Mouse (Mus musculus): ENCODE results near the gene Hist2h3b.
"Not testable (repeated sequence)": the region's sequence is repeated elsewhere in the genome, so short reads cannot be mapped to it uniquely, and the experiment has no call there.

Hist2h3b gene

DNA sequence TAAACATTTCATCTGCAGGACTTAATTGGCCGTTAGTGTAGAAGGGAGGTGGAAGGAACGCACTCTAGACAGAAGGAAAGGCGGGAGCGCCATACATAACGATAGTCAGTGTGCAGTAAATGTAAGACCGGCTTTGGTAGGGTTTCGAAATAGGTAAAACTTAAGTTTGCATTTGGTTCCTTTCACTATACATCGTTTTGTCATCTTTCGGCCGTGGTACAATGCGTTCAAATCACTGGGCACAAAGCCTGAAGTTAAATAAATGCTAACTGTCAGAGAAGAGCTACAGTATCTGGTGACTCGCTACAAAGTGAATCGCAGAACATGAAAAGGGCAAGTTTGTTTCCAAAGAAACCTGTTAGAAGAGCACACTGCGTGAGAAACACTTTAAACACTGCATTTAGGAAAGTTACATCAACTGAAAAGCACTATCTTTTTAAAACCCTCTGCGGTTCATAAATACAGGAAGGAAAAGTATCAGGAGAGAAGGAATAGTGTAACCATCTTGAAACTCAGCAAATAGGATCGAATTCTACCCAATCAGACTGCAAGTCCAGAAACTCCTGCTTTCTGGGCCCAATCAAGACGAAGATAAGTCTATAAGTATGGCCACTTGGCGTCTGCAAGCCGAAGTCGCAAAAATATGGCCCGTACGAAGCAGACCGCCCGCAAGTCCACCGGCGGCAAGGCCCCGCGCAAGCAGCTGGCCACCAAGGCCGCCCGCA is at the start of gene Hist2h3b:
Hist2h3b (plus strand) TSS at position 604 of the 725 bp plus-strand sequence.
- peak; percentile 75 to 77 for DNase-seq (ENCODE audit: low spot score in 2 of 2)

DNA sequence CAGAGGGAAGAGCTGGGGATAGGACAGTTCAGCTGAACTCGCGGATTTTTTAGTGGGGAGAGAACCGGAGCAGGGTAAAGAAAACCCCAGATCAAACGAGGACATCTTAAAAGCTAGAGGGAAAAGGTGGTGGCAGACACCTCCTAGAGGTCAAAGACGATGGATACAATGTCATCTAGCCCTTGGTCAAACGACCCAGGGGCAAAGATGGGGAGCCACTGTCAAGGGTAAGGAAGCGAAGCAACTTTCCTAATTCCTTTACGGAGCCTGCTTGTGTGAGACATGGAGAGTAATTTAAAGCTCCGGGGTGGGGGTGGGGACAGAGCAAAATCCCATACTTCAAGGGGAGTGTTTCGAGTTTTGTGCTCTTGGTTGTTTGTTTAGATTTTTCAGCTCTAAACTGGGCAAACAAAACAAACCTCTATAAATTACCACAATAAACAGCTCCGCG is 49.2 kb upstream of the Hist2h3b start:
- no peak for DNase-seq (ENCODE audit: low spot score in 2 of 2)

DNA sequence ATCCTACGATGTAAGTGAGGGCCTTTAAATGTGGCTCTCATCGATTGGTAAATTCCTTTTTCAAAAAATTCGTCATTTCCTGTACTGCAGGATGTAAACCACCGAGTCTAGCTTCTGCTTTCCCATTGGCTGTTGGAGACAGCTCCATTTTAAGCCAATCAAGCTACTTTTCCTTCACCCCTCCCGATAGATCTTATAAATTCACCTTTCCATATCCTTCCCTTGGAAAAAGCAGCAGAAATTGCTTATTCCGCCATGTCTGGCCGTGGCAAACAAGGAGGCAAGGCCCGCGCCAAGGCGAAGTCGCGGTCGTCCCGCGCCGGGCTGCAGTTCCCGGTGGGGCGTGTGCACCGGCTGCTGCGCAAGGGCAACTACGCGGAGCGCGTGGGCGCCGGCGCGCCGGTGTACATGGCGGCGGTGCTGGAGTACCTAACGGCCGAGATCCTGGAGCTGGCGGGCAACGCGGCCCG is 48.8 kb upstream of the Hist2h3b start, which contains the start of the genes Bola1 and Hist2h2ab:
Bola1 (minus strand) TSS at position 49 of the 470 bp plus-strand sequence.
Hist2h2ab (plus strand) TSS at position 205 of the 470 bp plus-strand sequence.
- peak; percentile 64 to 65 for DNase-seq (ENCODE audit: low spot score in 2 of 2)

DNA sequence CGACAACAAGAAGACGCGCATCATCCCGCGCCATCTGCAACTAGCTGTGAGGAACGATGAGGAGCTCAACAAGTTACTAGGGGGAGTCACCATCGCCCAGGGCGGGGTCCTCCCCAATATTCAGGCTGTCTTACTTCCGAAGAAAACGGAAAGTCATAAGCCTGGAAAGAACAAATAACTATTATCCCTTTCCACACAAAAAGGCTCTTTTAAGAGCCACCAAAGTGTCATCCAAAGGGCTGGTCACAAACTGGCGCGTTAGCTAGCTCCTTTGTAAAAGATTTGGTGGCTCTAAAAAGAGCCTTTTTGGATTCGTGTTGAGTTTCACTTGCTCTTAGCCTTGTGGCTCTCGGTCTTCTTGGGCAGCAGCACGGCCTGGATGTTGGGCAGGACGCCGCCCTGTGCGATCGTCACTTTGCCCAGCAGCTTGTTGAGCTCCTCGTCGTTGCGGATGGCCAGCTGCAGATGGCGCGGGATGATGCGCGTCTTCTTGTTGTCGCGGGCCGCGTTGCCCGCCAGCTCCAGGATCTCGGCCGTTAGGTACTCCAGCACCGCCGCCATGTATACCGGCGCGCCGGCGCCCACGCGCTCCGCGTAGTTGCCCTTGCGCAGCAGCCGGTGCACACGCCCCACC is 48.2 kb upstream of the Hist2h3b start:
- DNase-seq (ENCODE audit: low spot score in 2 of 2): not testable (repeated sequence)

DNA sequence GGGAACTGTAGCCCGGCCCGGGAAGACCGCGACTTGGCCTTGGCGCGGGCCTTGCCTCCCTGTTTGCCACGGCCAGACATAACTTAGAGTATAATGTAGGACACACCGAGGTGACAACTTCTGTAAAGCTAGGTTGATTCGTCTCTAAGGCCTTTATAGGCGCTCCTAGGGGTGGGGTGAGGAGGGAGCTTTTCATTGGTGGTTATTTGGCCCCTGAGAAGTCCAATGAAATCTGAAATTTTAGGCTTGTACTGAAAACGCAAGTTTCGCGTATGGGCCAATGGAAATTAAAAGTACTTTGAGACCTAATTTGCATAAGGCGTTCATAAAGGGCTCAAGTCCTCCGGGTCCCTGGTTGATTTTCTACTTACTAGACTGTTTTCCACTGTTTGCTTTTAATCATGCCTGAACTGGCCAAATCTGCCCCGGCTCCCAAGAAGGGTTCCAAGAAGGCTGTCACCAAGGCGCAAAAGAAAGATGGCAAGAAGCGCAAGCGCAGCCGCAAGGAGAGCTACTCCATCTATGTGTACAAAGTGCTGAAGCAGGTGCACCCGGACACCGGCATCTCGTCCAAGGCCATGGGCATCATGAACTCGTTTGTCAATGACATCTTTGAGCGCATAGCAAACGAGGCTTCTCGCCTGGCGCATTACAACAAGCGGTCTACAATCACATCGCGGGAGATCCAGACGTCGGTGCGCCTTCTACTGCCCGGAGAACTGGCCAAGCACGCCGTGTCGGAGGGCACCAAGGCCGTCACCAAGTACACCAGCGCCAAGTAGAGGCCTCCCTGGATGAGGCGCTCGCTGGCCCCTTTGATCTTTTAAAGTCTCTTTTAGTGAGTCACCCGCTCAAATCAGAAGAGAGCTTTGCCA is 47.5 kb upstream of the Hist2h3b start, which contains the start of the genes Hist2h2ac and Hist2h2be:
Hist2h2ac (minus strand) TSS at position 116 of the 875 bp plus-strand sequence.
Hist2h2be (plus strand) TSS at position 355 of the 875 bp plus-strand sequence.
- DNase-seq (ENCODE audit: low spot score in 2 of 2): peak; percentile 71 to 76

DNA sequence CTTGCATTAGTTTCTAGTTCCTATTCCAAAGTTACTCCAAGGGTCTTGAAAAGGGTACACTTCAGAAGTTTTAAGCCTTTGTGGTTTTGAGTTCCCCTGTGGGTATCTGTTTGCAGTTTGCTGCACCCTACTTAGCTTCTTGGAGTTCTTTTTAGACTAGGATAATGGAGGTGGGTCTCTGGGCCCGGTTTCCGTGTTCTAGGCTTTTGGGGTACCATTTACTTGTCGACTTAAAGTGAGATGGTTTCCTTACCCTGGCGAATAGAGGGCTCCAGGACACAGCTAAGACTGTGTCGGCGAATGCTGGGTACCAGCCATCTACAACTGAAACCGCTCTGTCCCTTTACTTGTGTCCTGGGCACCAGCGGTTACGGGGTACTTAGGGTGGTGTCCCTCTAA is 46.8 kb upstream of the Hist2h3b start:
- no peak for DNase-seq (ENCODE audit: low spot score in 2 of 2)

DNA sequence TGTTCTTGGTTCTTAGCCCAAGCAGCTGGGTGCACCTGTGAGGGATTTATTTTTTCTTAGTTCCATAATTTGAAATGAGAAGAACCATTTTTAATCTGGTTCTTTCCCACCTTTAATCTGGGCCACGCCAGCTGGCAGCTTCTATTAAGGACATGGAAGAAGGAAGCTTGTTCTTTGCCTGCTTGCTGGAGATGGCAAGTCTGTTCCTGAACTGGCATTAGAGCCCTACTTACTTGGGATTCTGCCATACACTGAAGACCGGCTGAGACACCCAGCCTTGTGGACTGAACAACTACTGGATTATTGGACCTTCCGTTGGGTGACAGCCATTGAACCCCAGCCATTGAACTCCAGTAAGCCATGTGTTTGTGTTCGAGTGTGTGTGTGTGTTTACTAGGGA is 45.7 kb upstream of the Hist2h3b start:
- DNase-seq (ENCODE audit: low spot score in 2 of 2): no peak

DNA sequence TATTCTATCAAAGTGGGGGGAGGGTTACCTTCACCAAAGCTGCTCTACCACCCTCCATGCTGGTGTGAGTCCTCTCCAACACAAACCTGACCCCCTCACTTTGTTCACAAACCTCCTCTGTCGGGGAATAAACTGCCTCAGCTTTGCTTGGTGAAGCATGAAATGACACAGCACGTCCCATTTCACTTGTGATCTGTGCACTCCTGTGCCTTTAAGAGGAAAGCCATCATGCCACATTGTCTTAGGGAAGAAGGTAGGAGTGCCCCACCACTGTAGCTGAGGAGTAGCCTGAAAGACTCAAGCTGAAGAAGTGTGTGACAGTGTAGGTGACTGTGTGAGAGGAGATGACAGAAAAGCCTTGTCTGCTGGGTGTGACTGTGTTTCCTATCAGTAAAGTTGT is 43.0 kb upstream of the Hist2h3b start:
- no peak for DNase-seq (ENCODE audit: low spot score in 2 of 2)

DNA sequence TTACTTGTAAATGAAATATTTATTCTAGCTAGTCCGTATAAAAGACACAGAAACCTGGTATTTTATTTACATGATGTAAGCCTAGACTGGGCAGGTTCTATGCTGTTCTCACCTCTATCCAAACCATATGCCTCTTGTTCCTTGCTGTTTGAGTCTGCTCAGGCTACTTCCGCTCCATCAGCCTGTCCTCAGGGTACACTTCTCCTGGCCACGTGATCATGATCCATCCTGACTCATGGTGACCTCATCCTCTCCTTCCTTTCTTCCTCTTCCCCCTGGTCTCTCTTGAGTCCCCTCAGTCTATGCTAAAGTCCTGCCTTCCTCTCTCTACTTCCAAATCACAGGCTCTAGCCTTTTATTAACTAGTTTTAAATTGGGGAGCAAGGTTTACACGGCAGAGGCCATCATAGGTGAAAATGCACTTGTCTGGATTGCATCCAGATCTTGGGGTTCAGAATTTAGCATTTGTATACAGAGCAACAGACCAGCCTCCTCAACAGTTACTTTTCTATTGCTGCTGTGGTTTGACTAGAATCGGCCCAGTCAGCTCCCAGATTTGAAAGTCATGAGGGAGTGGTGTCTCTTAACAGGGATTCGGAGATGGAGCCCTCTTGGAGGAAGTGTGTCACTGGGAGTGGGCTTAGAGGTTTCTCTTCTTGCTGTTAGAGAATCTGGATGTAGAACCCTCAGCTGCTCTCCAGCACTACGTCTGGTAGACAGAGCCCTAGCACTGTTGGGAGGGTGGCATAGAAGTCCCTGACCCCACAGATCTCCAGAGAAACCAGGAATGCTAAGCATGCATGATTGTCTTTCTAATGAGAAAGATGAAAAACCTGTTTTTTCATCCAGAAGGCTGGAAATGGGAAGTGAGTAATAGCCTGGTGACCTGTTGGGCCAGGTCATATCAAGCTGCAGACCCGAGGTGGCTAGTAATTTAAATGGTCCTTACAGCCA is 41.5 kb upstream of the Hist2h3b start:
- DNase-seq (ENCODE audit: low spot score in 2 of 2): no peak

DNA sequence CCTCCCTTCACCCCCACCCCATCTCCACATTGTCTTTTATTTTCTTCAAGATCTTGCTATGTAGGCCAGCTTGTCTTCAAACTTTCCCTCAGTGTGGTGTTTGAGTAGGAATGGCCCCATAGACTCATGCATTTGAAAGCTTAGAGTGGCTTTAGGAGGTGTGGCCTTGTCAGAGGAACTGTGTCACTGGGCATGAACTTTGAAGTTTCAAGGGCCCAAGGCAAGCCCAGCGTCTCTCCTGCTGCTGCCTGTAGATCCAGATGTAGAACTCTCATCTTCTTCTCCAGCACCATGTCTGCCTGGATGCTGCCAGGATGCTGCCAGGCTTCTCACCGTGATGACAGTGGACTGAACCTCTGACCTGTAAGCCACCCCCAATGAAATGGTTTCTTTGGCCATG is 39.6 kb upstream of the Hist2h3b start:
- DNase-seq (ENCODE audit: low spot score in 2 of 2): no peak

DNA sequence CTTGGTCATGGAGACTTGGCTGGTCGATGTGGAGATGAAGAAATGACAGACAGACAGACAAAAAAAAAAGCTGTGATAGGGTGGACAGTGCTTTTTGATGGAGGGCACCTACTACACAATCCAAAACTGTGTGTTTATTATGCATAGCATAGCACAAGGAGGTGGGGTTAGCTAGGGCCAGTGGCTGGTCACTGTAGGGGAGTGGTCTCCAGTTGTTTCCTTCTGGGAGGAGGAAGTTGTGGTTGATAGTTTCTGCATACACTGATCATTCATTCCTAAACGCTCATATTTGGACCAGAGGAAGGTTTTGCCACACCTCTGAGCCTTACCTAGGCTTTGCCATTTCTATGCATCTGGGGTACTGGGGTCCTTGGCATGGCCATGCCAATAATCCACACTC is 38.0 kb upstream of the Hist2h3b start:
- DNase-seq (ENCODE audit: low spot score in 2 of 2): no peak

DNA sequence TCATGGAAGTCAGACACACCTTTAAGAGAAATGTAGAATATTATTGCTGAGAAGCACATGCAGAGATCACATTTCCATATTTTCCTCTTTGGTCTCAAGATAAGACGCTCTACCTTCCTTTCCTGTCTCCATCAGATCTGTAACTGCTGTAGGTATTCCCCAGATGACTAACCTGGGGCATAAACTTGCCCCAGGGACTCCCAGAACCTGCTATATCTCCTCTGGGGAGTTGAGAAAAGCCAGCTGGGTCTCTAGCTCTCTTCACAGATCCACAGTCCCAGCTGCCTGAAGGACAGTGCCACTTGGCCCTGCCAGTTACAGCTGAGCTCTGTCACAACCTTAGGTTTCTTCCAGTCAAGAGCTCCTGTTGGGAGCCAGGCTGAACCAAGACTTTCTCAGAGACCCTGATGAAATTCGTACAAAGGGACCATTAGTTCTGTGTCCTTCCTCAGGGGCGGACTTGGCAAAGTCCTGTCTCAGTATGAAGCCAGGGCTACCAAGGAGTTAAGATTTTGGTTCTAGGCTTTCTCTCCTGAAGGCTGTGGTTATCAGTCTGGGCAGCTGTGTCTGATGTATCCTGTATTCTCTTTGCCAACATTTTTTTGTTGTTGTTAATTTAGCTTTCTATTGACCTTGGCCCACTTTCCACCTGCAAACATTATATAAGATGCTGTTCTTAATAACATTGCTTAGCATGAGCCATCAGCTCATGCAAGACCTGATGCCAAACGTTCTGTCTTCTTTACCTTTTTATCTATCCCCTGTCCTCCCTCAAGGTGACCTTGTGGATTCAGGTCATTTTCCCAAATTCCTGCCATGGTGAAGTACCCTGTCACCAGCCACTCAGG is 37.3 kb upstream of the Hist2h3b start:
- no peak for DNase-seq (ENCODE audit: low spot score in 2 of 2)

DNA sequence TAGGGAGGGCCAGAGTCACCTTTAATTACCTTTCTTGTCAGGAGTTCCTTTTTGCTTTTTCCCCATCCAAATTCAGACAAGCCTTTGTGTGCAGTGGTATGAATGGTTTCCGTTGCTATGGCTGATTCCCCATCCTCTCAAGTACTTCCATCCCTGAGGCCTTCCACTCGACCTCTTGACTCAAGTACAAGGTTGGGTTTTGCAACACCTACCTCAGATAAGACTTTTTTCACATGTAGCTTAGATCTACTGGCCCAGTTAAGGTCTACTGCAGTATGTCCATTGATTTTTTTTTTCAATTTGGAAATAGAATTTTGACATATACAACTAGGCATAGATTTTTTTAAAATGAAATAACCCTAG is 36.7 kb upstream of the Hist2h3b start:
- DNase-seq (ENCODE audit: low spot score in 2 of 2): no peak

DNA sequence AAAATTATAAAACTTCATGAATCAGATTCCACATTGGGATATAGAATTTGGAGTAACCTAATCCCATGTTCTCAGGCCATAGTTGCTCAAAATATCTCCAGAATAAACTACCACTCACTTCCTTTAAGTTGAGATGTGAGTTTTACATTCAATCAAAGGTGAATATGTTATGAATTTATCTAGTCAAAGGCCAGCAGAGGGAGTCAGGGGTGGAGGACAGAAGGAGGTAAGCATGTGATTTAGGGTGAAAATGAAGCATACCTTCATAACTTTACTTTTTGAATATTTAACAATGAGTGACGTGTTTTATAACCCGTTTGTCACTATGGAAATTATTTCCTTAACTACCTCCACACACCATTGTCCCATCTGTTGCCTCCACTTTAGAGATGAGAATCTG is 33.5 kb upstream of the Hist2h3b start:
- no peak for DNase-seq (ENCODE audit: low spot score in 2 of 2)

DNA sequence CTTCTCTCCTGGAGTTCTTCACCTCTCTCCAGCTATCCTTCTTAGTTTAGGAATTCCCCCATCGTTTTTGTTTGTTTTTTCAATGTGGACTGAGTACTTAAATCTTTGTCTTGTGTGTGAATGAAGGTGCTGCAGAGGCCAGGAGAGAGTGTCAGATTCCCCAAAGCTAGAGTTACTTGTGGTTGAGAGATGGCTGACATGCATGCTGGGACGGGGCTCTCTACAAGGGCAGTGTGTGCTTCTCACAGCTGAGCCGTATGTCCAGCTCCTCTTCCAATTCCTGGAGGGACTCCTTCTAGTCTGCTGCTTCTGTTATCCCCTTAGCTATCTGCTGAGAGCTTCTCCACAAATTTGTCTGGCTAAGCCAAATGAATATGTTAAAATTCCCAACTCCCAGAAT is 32.6 kb upstream of the Hist2h3b start:
- no peak for DNase-seq (ENCODE audit: low spot score in 2 of 2)

DNA sequence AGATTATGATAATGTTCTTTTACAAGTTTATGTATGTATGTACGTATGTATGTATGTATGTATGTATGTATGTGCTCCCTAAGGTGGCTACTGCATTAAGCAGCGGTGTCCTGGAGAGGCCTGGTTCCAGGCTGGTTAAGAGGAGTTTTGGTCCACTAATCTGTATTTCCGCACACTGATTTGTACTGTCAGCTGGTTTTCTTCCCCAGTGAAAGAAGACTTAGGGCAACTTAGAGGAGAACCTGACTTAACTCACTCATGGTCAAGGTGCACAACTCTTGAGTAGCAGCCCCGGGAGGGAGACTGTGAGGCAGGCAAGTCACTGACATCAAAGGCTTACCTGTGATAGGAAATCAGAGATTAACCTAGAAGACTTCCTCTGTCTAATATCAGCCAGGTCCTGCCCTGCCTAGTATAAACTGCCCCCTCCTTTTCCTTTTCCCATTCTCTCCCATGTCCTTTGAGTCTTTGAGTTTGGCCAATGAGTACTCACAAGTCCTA is 31.6 kb upstream of the Hist2h3b start:
- DNase-seq (ENCODE audit: low spot score in 2 of 2): no peak

DNA sequence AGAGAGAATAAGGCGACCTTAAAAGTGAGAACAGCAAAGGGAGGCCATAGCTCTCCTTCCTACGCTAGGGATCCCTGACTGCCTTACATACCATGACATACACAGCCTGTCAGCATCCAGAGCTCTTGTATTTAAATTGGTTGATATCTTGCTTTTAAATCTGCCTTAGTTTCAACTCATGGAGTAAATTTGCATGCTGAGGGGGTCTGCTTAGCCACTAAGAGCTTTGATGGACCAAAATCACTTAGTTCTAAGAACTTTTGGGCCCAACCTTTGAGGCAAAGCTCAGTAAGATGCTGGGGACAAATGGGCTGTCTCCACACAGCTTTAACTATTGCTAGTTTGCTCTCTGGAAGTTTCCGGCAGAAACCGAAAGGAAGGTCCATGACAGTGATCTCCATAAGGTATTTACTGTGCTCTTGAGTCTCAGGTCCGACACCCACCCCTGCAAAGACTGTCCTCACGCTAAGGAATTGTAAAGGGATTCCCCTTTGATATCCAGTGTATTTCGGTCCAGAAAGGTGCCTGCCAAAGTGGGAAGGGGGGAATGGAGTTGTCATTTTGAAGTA is 31.0 kb upstream of the Hist2h3b start:
- no peak for DNase-seq (ENCODE audit: low spot score in 2 of 2)

DNA sequence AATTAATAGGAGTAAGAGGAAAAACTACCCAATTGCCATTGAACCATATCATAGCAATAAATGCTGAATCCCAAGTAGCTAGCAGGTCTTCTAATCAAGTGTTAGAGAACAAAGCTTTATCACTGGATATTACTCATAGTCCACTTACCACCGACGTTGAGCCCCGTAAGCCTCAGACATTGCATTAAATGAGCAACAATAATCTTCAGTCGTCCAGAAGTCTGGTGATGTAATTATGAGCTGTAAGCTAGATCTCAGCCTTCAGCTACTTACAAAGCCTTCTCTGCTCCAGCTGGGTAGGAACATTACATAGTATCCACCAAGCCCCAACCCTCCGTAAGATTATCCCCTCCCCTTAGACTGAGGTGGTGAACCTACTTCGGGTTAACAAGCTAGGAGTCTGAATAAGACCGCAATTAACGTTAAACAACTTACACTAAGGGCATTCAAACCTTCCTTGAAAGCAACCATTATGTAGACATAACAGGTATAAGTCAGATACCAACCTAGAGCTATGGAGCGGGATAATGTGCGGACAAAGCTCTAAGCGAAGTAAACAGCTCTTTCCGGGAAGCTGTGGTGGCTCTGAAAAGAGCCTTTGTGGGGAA is 30.4 kb upstream of the Hist2h3b start:
- no peak for DNase-seq (ENCODE audit: low spot score in 2 of 2)

All from urinary bladder, postnatal 4 days (tissue).